Mouse (Mus musculus): ENCODE results near the gene Gm4871.
A peak's percentile ranks its signal among the peaks of the same experiment; 100 is the strongest.

The Gm4871 gene

DNA sequence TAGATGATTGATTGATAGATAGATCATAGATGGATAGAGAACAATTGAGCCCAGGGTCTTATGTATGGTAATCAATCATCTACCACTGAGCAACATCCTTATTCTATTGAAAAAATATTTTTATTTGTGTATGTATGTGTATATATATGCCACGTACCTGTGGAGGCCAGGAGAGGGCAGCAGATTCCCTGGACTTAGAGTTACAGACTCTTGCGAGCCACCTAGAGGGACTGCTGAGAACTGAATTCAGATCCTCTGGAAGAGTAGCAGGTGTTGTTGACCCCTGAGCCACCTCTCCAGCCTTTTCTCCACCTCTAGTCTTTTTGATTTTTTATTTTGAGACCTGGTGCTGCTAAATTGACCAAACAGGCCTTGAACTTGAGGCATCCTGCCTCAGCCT is 34.1 kb downstream of the Gm4871 start:
- DNase-seq (ENCODE audit: low read depth, low spot score) = peak; percentile 51

DNA sequence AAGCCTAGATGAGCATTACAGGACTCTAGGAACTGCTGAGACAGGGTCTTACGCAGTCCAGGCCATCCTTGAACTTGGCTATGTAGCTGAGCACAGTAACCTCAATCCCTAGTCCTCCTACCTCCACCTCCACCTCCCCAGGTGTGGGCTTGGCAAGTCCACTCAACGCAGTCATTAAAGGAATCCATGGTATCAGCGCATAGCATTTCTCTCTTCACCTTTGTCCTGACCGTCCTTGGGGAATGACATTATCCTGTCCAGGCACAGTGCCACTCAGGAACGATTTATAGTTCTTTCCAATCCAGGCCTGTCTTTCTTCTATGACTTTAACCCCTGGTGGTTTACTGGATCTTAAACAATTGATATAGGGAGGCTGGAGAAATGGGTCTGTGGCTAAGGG is 42.1 kb downstream of the Gm4871 start:
- no peak for DNase-seq (ENCODE audit: low read depth, low spot score)

DNA sequence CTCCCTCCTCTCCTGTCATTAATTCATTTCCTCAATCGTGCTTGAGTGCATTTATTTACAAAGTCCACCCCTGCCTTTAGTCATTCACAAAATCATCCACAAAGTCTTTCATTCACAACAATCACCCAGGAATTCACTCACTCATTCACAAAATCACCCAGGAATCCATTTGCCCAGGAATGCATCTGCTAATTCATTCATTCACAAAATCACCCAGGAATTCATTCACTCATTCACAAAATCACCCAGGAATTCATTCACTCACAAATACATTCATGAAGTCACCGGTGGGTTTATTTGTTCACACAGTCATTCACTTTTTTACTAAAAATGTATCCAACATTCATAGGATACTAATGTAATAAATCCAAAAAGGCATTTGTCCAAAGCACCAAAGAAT is 42.5 kb downstream of the Gm4871 start:
- no peak for DNase-seq (ENCODE audit: low read depth, low spot score)

DNA sequence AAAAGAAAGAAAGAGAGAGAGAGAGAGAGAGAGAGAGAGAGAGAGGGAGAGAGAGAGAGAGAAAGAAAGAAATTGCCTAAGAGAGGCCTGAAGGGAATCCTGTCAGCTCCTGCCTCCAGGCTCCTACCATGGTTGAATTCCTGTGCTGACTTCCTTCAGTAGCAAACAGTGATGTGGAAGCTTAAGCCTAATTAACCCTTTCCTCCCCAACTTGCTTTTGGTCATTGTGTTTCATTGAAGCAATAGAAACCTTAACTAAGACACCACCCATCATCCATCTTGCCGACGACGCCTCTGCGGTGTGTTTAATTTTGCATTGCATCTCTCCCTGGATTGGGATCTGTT is 43.5 kb downstream of the Gm4871 start:
- no peak for DNase-seq (ENCODE audit: low read depth, low spot score)

DNA sequence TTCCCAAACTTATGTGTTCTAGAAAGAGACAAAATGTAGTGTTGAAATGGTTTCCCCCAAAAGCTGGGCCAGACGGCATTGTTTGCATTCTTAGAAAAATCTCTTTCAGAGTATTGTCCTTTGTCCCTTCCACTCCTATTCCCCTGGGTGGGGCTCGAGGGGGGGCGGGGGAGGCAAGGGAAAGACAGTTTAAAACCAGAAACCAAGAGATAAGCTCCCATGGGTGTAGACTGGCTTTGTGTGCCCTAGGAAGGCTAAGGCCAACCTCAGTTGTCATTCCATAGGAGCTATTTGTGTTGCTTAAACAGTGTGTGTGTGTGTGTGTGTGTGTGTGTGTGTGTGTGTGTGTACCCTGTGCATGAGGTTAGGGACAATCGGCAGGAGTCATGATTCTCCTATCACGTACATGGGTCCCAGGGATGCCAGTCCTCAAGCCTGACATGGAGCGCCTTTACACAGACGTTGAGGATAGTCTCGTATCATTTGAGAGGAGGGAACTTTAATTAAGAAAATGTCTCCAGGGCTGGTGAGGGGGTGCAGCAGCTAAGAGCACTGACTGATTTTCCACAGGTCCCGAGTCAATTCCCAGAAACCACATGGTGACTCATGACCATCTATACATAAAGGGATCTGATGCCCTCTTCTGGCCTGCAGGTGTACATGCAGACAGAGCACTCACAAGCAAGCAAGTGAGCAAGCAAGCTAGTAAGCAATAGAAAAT is 44.1 kb downstream of the Gm4871 start:
- peak; percentile 69 for DNase-seq (ENCODE audit: low read depth, low spot score)

DNA sequence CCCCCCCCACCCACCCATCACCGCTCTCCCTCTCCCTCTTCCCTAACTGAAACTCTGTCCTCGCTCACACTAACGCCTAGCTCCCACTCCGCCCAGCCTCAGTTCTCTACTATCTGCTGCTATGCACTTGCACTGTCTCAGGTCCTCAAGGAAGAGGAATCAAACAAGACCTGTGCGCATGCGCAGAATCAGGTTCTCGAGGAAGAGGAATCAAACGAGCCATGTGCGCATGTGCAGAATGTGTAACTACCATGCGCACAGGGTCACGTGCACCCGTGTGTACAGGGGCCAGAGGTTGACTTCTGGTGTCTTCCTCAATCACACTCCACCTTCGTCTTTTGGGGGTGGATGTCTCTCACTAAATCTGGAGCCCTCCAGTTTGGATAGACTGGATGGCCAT is 45.0 kb downstream of the Gm4871 start:
- DNase-seq (ENCODE audit: low read depth, low spot score) = no peak

DNA sequence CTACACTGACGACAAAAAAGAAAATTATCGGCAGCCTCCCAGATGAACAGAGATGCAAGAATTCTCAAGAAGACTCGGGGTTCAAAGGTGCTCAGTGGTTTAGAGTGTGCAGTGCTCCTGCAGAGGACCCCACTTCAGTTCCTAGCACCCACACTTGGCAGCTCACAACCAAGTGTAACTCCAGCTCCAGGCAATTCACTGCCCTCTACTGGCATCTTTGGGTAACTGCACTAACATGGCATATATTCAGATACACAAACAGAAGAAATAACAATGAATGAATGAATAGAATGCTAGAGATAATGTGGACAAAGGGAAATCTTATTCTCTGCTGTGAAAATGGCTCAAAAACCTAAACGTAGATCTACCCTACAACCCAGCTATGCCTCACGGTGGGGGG is 47.7 kb downstream of the Gm4871 start:
- no peak for DNase-seq (ENCODE audit: low read depth, low spot score)

DNA sequence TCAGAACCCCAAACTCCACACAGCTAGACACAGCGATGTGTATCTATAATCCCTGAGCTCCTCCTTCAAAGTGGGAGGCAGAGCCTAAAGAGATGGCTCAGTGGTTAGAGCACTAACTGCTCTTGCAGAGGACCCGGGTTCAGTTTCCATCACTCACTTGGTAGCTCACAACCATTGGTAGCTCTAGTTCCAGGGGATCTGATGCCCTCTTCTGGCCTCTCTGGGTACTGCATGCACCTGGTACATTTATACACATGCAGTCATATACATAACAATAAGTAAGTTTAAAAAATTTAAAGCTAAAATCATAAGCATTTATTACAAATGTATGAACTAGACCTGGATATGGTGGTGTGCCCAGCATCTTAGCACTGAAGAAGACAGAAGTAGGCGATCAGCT is 49.3 kb downstream of the Gm4871 start:
- no peak for DNase-seq (ENCODE audit: low read depth, low spot score)

Data from mesoderm, embryonic 11.5 days (tissue).